Mouse (Mus musculus): Measurements from ENCODE around the gene Ppp1r9b. TPM values are rescaled to one million over a fixed set of nuclear protein-coding genes. Genes with fewer than 3 reads are reported as not detected.

Ppp1r9b gene
- total RNA-seq, 1 experiment from 2014 or later: 141 TPM

GRCm38 (mm10) chr11:94973313-94973712 is 17.5 kb upstream of the Ppp1r9b start:
- no peak for ATAC-seq (replicated peaks; ENCODE audit: insufficient number of reproducible peaks, low FRiP score, low TSS enrichment, poor library complexity, severe bottlenecking)

DNA sequence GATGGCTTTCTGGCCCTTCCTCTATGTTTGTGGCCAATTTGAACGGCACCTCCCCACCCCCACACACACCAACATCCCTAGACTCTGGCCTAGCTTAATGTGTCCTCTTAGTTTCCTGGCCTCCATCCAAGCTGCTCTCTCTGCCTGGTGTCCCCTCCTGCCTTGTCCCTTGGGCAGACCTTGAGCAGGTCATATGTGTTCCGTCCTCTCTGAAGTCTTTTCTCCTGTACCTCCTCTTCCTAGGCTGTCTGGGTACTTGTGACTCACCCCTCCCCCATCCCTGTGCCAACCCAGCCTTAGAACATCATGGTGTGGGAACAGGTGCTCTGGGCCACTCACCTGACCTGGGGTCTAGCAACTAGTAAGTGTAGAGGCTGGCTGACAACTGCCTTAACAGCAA is 15.9 kb upstream of the Ppp1r9b start:
- ATAC-seq (replicated peaks; ENCODE audit: insufficient number of reproducible peaks, low FRiP score, low TSS enrichment, poor library complexity, severe bottlenecking): no peak

DNA sequence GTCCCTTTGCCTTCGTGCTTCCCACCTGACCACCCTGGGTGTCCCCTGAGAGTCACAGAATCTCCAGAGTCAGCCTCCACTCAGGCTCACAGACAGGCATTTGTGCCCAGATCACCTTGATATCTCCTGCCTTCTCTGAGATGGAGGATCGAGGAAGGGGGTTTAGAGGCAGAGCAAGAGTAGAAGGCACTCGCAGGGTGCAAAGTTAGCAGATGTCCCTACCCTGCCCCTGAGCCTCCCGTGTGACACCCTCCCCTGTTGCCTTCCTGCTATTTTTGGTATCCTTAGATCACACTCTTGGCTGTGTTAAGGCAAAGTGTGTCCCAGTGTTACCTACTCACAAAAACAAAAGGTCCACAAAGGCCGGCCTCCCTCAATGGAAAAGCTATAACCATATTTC is 14.6 kb upstream of the Ppp1r9b start, which contains the start of gene Sgca:
Gene Sgca, minus strand, starts transcription at position 129 of the 400 bp plus-strand sequence.
- no peak for ATAC-seq (replicated peaks; ENCODE audit: insufficient number of reproducible peaks, low FRiP score, low TSS enrichment, poor library complexity, severe bottlenecking)

DNA sequence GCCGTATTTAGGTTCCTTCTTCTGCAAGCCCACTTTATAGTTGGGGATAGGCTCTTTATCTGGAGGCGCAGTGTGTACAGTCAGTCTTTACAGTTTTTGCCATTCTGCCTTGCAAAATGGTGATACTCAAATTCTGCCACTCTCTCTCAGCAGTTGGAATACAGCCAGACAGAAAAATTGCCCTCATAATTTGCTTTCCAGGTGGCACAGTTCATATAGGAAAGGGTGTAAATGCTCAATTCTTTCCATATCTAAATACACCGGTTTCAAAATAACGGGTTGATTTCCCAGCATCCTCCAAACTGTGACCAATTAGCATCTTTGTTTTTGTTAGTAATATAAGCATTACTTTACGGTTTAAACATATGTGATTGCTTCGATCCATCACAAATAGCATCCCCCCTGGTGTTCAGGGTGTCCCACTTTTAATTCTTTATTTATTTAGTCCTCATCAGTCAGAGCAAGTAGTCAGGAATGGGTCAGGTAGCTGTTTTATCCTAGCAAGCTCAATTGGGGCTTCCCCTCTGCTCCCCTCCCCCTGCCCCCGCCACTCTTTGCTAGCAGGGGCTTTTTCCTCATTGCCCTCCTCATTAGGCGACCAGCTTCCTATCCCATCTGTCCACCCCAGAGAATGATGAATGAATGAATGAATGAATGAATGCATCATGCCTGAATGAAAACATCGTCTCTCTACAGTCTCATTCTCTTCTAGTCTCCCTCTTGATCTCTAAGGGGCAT is 12.5 kb upstream of the Ppp1r9b start:
- no peak for ATAC-seq (replicated peaks; ENCODE audit: insufficient number of reproducible peaks, low FRiP score, low TSS enrichment, poor library complexity, severe bottlenecking)

DNA sequence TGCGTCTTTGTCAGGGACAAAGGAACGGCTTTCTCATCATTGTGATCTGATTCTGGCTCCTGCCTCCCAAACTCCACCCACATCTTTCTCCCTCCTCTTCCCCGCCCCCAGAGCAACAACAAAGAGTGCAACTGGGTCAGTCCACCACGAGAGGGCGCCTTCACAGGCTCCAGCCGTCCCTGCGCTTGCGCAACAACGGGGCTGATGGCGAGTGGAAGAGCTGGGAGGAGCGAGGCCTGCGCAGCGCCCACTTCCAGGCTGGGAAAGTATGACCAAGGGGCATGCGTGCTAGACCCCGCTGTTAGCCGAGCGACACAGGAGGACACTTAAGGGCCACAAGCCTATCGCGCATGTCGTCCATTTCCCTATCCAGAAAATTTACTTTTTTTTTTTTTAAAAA is 11.9 kb upstream of the Ppp1r9b start:
- ATAC-seq (replicated peaks; ENCODE audit: insufficient number of reproducible peaks, low FRiP score, low TSS enrichment, poor library complexity, severe bottlenecking): peak; percentile 98

GRCm38 (mm10) chr11:94979462-94980179 is 11.2 kb upstream of the Ppp1r9b start:
- ATAC-seq (replicated peaks; ENCODE audit: insufficient number of reproducible peaks, low FRiP score, low TSS enrichment, poor library complexity, severe bottlenecking): no peak

- ATAC-seq (replicated peaks; ENCODE audit: insufficient number of reproducible peaks, low FRiP score, low TSS enrichment, poor library complexity, severe bottlenecking): no peak
Observed at GRCm38 (mm10) chr11:94985140-94985539, 5.7 kb upstream of the Ppp1r9b start.

- no peak for ATAC-seq (replicated peaks; ENCODE audit: insufficient number of reproducible peaks, low FRiP score, low TSS enrichment, poor library complexity, severe bottlenecking)
Observed at GRCm38 (mm10) chr11:94985822-94986221, 5.0 kb upstream of the Ppp1r9b start.

GRCm38 (mm10) chr11:94986435-94986834 is 4.4 kb upstream of the Ppp1r9b start:
- no peak for ATAC-seq (replicated peaks; ENCODE audit: insufficient number of reproducible peaks, low FRiP score, low TSS enrichment, poor library complexity, severe bottlenecking)

- no peak for ATAC-seq (replicated peaks; ENCODE audit: insufficient number of reproducible peaks, low FRiP score, low TSS enrichment, poor library complexity, severe bottlenecking)
Observed at GRCm38 (mm10) chr11:94987341-94987740, 3.5 kb upstream of the Ppp1r9b start.

- no peak for ATAC-seq (replicated peaks; ENCODE audit: insufficient number of reproducible peaks, low FRiP score, low TSS enrichment, poor library complexity, severe bottlenecking)
Observed at GRCm38 (mm10) chr11:94987851-94988250, 3.0 kb upstream of the Ppp1r9b start.

DNA sequence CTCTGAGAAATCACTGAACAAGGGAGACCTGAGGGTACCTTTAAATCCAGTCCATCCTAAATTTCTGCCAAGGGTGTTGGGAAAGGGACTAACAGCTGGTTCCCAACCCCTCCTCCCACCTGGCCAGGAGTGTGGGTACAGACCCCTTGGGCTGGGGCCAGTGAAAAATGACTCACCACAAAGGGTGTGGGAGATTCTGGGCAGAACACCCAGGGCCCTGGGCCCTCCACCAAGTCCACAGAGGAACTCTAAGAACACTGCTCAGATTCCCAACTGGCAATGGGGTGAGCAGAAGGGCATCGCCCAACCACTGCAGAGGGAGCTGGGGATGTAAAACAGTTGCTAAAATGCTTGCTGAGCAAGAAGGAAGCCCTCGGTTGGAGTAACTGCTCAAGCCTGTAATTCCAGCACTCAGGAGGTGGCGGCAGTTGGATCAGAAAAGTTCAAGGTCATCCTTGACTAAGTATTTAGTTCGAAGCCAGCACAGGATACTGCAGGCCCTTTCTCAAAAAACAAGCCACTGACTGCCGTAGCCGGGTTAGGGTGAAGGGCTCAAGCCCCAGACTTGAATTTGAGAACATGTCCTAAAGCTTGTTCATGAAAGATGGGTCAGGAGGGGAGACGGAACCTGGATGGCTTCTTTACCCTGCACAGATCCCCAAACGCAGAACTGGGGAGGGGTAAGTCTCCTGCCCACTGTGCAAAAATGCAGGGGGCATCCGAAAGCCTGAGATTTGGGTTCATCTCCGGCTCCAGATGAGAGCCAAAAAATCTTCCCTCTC is 1.9 kb upstream of the Ppp1r9b start:
- ATAC-seq (replicated peaks; ENCODE audit: insufficient number of reproducible peaks, low FRiP score, low TSS enrichment, poor library complexity, severe bottlenecking): no peak

DNA sequence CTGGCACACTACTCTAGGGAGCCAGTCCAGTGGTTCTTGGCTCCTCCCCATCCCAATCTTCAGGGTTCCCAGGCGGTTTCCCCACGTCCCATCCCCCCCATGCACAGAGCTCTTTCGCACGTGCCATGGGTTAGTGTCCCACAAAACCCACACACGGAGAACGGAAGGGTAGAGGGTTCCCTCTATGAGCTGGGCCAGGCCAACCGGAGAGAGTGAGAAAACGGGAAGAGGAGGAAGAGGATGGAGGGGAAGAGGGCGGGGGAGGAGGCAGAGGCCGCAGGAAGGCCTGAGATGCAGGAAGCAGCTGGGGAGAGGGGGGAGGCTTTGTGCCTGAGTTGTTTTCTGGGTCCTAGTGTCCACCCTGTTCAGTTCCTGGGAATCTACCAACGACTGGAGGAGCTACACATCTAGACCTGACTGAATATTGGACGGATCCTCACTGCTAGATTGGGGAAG is 1.2 kb upstream of the Ppp1r9b start:
- peak; percentile 72 for ATAC-seq (replicated peaks; ENCODE audit: insufficient number of reproducible peaks, low FRiP score, low TSS enrichment, poor library complexity, severe bottlenecking)

GRCm38 (mm10) chr11:94990102-94990748 is 610 bp upstream of the Ppp1r9b start:
- ATAC-seq (replicated peaks; ENCODE audit: insufficient number of reproducible peaks, low FRiP score, low TSS enrichment, poor library complexity, severe bottlenecking): no peak

- ATAC-seq (replicated peaks; ENCODE audit: insufficient number of reproducible peaks, low FRiP score, low TSS enrichment, poor library complexity, severe bottlenecking): no peak
Observed at GRCm38 (mm10) chr11:94991641-94992479, 1.0 kb downstream of the Ppp1r9b start.

GRCm38 (mm10) chr11:94992480-94992753 is 1.6 kb downstream of the Ppp1r9b start:
- no peak for ATAC-seq (replicated peaks; ENCODE audit: insufficient number of reproducible peaks, low FRiP score, low TSS enrichment, poor library complexity, severe bottlenecking)

DNA sequence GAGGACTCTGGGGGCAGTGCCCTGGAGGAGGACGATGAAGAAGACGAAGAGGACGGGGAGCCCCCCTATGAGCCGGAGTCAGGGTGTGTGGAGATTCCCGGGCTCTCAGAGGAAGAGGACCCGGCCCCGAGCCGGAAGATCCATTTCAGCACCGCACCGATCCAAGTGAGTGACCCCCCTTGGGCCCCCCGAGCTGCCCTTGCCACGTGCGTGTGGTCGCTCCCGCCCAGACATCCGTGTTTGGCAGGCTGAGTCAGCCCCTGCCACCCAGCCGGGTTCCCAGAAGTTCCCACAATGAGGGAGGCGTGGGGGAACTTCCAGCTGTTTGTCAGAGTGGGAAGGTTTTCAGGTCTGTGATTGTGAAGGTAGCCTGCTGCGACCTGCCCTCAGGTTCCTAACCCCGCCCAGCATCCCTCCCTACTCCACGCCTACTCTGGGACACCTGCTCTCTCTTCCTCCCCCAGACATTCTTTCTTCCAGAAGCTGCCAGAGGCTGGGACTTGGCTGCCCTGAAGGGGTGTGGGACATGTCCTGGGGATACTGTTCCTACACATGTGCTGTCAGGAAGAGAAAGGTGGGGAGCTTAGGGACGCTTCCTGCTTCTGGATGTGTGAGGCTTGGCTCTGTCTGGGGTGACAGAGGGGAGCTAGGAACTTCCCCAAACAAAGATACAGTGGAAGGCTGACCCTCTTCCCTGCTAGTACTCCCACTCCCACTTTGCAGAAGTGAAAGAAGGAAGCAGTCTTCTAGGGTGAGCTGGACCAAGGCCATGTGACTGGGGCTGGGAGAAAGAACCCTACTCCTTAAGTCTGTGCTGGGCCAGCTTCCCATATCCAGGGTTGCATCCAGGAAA is 2.1 kb downstream of the Ppp1r9b start:
- peak; percentile 62 for ATAC-seq (replicated peaks; ENCODE audit: insufficient number of reproducible peaks, low FRiP score, low TSS enrichment, poor library complexity, severe bottlenecking)

Data from monocyte, adult 5-6 weeks (primary cell).